Mouse (Mus musculus) cerebellum, adult 2 months (tissue): Measurements from ENCODE around the gene Gm3854.

ENCODE experiments used
- CTCF ChIP-seq: fragments of 200-500 bp; IDR thresholded peaks from 2 replicates; pipeline ENCODE4 v1.5.1; 2011; ENCODE audit warnings: low read depth, mild to moderate bottlenecking, control low read depth, low read length, moderate library complexity, borderline replicate concordance; ENCODE audit not compliant: insufficient read depth
- POLR2A ChIP-seq: fragments of 200-500 bp; IDR thresholded peaks from 2 replicates; pipeline ENCODE4 v1.6.1; 2011; ENCODE audit warnings: low read length, control low read depth, borderline replicate concordance; ENCODE audit not compliant: insufficient read depth

- no peak for TF ChIP-seq CTCF
- no peak for TF ChIP-seq POLR2A
These were observed 3.7 kb upstream of the Gm3854 start for GRCm38 (mm10) chr7:6339865-6340264.
